Mouse (Mus musculus) cortical plate, adult 2 months (tissue): Measurements from ENCODE around the gene Psap. TPM values are rescaled to one million over a fixed set of nuclear protein-coding genes. Genes with fewer than 3 reads are reported as not detected.

Experiments used
- H3K27ac ChIP-seq: fragments of 200-500 bp; 2 replicates; pipeline ENCODE4 v1.5.1; 2012; ENCODE audit warnings: low read length, control low read depth, inconsistent platforms; ENCODE audit not compliant: insufficient read depth
- H3K4me1 ChIP-seq: fragments of 200-500 bp; 2 replicates; pipeline ENCODE4 v1.6.1; 2011; ENCODE audit warnings: low read length; ENCODE audit not compliant: control insufficient read depth, insufficient read depth
- H3K4me3 ChIP-seq: fragments of 200-500 bp; 2 replicates; pipeline ENCODE4 v1.5.1; 2011; ENCODE audit warnings: mild to moderate bottlenecking, low read length, control low read depth; ENCODE audit not compliant: insufficient read depth
- CTCF ChIP-seq: fragments of 200-500 bp; IDR thresholded peaks from 2 replicates; pipeline ENCODE4 v1.5.1; 2011; ENCODE audit warnings: mild to moderate bottlenecking, control low read depth, low read length; ENCODE audit not compliant: insufficient read depth; ENCODE audit errors: extremely low read depth
- POLR2A ChIP-seq: fragments of 200-500 bp; IDR thresholded peaks from 2 replicates; pipeline ENCODE4 v1.6.1; 2011; ENCODE audit warnings: mild to moderate bottlenecking, low read length, control low read depth; ENCODE audit not compliant: insufficient read depth; ENCODE audit errors: extremely low read depth
- polyA plus RNA-seq: library from polyadenylated mRNA; depleted of rRNA; stranded (reverse); fragments of >200 nt; gene quantifications from 2 replicates; pipeline ENCODE4 v1.2.3, GENCODE M21; 2012

The Psap gene
- polyA plus RNA-seq, 1 experiment, result 1,956 TPM

- peak overlapping the region; percentile 71; the same call in 1 of the 2 replicates for H3K27ac ChIP-seq
- no peak overlapping the region for H3K4me3 ChIP-seq
- H3K4me1 ChIP-seq, result peaks cover 42% of the 10 kb centered on the region
- TF ChIP-seq POLR2A (no peak), CTCF (no peak)
Observed at GRCm38 (mm10) chr10:60286546-60286945, 9.1 kb downstream of the Psap start.

GRCm38 (mm10) chr10:60287161-60287560 lies 9.7 kb downstream of the Psap start:
- TF ChIP-seq CTCF (no peak), POLR2A (no peak)
- no peak overlapping the region for H3K27ac ChIP-seq
- peaks cover 41% of the 10 kb centered on the region for H3K4me1 ChIP-seq
- no peak overlapping the region for H3K4me3 ChIP-seq

- Histone ChIP-seq H3K4me1 (peaks cover 38% of the 10 kb centered on the region), H3K4me3 (no peak overlapping the region), H3K27ac (no peak overlapping the region)
- TF ChIP-seq POLR2A (no peak), CTCF (no peak)
Observed at GRCm38 (mm10) chr10:60287726-60288125, 10.3 kb downstream of the Psap start.

GRCm38 (mm10) chr10:60289216-60289615 lies 11.8 kb downstream of the Psap start:
- Histone ChIP-seq H3K27ac (no peak overlapping the region), H3K4me1 (peaks cover 32% of the 10 kb centered on the region), H3K4me3 (no peak overlapping the region)
- TF ChIP-seq CTCF, result no peak
- TF ChIP-seq POLR2A, result no peak

GRCm38 (mm10) chr10:60290026-60290738 lies 12.8 kb downstream of the Psap start:
- Histone ChIP-seq H3K4me1 (peaks cover 28% of the 10 kb centered on the region), H3K4me3 (no peak overlapping the region), H3K27ac (no peak overlapping the region)
- TF ChIP-seq CTCF (no peak), POLR2A (no peak)

GRCm38 (mm10) chr10:60290739-60291110 lies 13.3 kb downstream of the Psap start:
- Histone ChIP-seq H3K27ac (no peak overlapping the region), H3K4me1 (peaks cover 30% of the 10 kb centered on the region), H3K4me3 (no peak overlapping the region)
- TF ChIP-seq POLR2A, result no peak
- TF ChIP-seq CTCF, result no peak

- Histone ChIP-seq H3K4me3 (no peak overlapping the region), H3K27ac (no peak overlapping the region), H3K4me1 (peaks cover 25% of the 10 kb centered on the region)
- TF ChIP-seq POLR2A (no peak), CTCF (no peak)
Observed at GRCm38 (mm10) chr10:60292209-60292608, 14.8 kb downstream of the Psap start.

GRCm38 (mm10) chr10:60294621-60295020 lies 17.2 kb downstream of the Psap start:
- Histone ChIP-seq H3K4me3 (no peak overlapping the region), H3K27ac (no peak overlapping the region), H3K4me1 (peaks cover 16% of the 10 kb centered on the region)
- no peak for TF ChIP-seq CTCF
- no peak for TF ChIP-seq POLR2A

GRCm38 (mm10) chr10:60295356-60295755 lies 17.9 kb downstream of the Psap start:
- H3K4me3 ChIP-seq, result no peak overlapping the region
- peak overlapping the region; percentile 4; the same call in 1 of the 2 replicates for H3K27ac ChIP-seq
- peaks cover 11% of the 10 kb centered on the region for H3K4me1 ChIP-seq
- no peak for TF ChIP-seq CTCF
- no peak for TF ChIP-seq POLR2A

GRCm38 (mm10) chr10:60296027-60296426 lies 18.6 kb downstream of the Psap start:
- Histone ChIP-seq H3K4me3 (no peak overlapping the region), H3K4me1 (peaks cover 10% of the 10 kb centered on the region), H3K27ac (no peak overlapping the region)
- TF ChIP-seq POLR2A, result no peak
- TF ChIP-seq CTCF, result no peak
